Mouse (Mus musculus): Measurements from ENCODE around the gene Gm36028. TPM values are rescaled to one million over a fixed set of nuclear protein-coding genes. Genes with fewer than 3 reads are reported as not detected.

The Gm36028 gene
- under 1 TPM in 1 of 2 experiments, not detected in 1; 0.14 TPM for polyA plus RNA-seq (2012; fragmentation: generic; extraction: Trizol)

DNA sequence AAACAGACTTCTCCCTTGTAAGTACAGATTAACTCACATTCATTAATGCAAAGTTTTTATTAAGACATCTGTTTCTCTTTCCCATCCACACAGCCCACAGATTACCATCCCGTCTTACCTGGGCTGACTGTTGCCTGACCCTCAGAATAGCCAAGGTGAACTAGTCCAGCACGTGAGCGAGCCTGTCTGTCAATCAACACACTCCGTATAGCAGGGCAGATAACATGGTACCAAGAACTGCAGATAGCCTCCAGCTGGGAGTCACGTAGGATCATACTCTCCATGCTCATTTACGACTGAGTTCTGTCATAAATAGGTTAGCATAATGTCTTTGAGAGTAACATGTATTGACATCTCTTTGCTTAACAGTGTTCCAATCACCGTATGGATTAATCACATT is at the start of gene Gm36028:
Gene Gm36028, minus strand, starts transcription at position 118 of the 400 bp plus-strand sequence.

DNA sequence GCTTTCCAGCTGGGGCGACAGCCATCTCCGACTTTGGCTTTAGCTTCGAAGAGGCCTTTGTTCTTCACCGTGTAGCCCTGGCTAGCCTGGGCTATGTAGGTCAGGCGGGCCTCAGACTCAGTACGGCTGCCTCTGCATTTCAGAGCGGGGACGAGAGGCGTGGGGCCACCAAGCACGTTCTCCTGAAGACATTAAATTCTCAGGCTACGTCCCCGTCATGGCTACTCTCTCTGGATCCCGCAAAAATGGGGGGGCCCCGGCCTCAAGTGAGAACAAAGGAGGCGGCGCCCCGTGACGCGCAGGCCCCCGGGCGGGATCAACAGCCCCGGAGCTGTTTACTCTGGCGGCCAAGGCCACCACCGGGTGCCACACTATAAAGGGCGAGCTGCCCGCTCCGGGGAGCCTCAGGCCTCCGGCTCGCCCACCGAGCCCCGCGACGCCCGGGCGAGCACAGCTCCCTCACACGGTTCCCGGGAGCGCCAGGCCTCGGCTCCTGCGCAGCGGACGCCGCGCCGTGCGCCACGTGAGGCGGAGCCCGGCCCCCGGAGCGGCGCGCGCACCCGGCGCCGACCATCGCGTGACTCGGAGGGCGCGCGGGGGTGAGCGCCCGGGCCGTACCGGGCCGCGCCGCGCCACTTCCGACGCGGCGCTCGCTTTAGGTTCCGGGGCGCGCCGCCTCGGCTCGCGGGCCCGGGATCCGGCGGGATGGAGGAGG is 7.0 kb upstream of the Gm36028 start, which contains the start of gene Lrrc58:
Gene Lrrc58, plus strand, starts transcription at position 599 of the 715 bp plus-strand sequence.

Other genes with a start within 250 kb of the Gm36028 start
- 100 to 1,000 TPM in 1 of 2 experiments, 10 to 100 TPM in 1; 87.9 to 120 TPM for gene Ndufb4, start 206.7 kb downstream of the Gm36028 start, polyA plus RNA-seq (2012; fragmentation: generic; extraction: Trizol)
- 100 to 1,000 TPM in 1 of 2 experiments, 10 to 100 TPM in 1; 27.1 to 297 TPM for gene Fstl1, start 84.3 kb downstream of the Gm36028 start, polyA plus RNA-seq (2012; fragmentation: generic; extraction: Trizol)
- gene Lrrc58, start 7.2 kb upstream of the Gm36028 start, polyA plus RNA-seq (2012; fragmentation: generic; extraction: Trizol) = 1 to 10 TPM in 1 of 2 experiments, under 1 TPM in 1; 0.75 to 5.2 TPM
- under 1 TPM; 0.02 to 0.07 TPM for gene Gpr156, start 55.4 kb upstream of the Gm36028 start, polyA plus RNA-seq (2012; fragmentation: generic; extraction: Trizol)
- 10 to 100 TPM in 1 of 2 experiments, 1 to 10 TPM in 1; 2.4 to 10.0 TPM for gene Gsk3b, start 227.9 kb upstream of the Gm36028 start, polyA plus RNA-seq (2012; fragmentation: generic; extraction: Trizol)

All from C3H10T1/2 (cell line).